Mouse (Mus musculus) erythroblast, embryonic 14.5 days (primary cell): ENCODE data around the gene Intu. TPM values are rescaled to one million over a fixed set of nuclear protein-coding genes. Genes with fewer than 3 reads are reported as not detected.

Experiments used
- H3K27me3 ChIP-seq: 2 replicates; pipeline ENCODE4 v1.6.1; 2012; ENCODE audit warnings: inconsistent platforms; ENCODE audit not compliant: control insufficient read depth
- H3K36me3 ChIP-seq: 2 replicates; pipeline ENCODE4 v1.6.1; 2012; ENCODE audit warnings: mild to moderate bottlenecking, inconsistent platforms; ENCODE audit not compliant: control insufficient read depth
- H3K4me1 ChIP-seq: 2 replicates; pipeline ENCODE4 v1.6.1; 2012; ENCODE audit warnings: inconsistent platforms; ENCODE audit not compliant: control insufficient read depth
- H3K4me3 ChIP-seq: replicated peaks from 2 replicates; pipeline ENCODE3; 2012; ENCODE audit warnings: moderate library complexity, mild to moderate bottlenecking, inconsistent platforms
- H3K9me3 ChIP-seq: 2 replicates; pipeline ENCODE4 v1.6.1; 2012; ENCODE audit warnings: low read length, inconsistent platforms, mixed read lengths; ENCODE audit not compliant: control insufficient read depth
- GATA1 ChIP-seq: IDR thresholded peaks from 2 replicates; pipeline ENCODE4 v1.6.1; 2012; ENCODE audit warnings: low read length, inconsistent platforms, mixed read lengths
- TAL1 ChIP-seq: IDR thresholded peaks from 3 replicates; pipeline ENCODE4 v1.6.1; 2012; ENCODE audit warnings: low read length, inconsistent platforms, mixed read lengths
- polyA plus RNA-seq: library from polyadenylated mRNA; stranded (reverse); fragments of >175 nt; gene quantifications from 2 replicates; pipeline ENCODE4 v1.2.3, GENCODE M21; 2012

Gene Intu
- polyA plus RNA-seq, 1 experiment, result 0.04 TPM

DNA sequence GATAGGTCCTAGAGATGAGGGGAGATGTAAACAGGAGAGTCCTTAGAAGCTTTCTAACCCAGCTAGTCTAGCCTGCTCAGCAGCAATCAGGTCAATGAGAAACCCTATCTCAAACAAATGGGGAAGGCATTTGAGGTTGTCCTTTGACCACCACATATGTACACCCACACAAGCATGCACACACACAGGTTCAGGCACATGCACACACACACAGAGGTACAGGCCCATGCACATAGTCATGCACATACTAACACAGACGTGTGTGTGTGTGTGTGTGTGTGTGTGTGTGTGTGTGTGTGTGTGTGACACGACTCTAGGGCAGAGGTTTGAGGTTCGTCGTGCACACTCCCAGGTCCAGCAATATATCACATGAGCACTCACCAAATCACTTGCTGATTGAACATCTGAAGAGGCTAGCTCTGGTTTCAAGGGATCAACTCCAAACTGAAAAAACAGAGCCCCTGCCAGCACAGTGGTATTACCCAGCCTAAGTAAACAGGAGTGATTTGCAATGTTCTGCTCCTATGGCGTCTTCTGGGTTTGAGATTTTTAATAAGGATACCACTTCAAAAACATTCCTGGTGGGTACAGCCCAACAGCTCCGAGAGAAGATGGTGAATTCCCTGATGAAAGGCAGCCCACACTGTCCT, 22.0 kb upstream of the Intu start:
- no peaks in the 10 kb centered on the region for H3K4me1 ChIP-seq
- no peak overlapping the region for H3K4me3 ChIP-seq
- no peaks in the 10 kb centered on the region for H3K36me3 ChIP-seq
- no peak for TF ChIP-seq TAL1
- no peak for TF ChIP-seq GATA1
- no peaks in the 10 kb centered on the region for H3K9me3 ChIP-seq
- no peaks in the 10 kb centered on the region for H3K27me3 ChIP-seq

DNA sequence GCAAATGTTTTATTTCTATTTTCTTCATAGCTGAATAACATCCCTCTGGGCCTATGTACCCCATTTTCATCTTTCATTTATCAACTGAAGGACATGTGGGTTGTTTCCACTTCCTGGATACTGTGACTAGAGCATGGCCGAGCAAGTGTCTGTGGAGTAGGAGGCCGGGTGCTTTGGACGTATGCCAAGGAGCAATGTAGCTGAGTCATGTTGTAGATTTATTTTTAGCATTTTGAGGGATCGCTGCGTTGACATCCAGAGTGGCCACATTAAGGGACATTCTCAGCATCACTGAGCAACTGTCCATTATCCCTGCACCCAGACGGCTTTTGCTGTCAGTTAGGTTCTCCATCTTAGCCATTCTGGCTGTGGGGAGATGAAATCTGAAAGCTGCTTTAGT, 20.5 kb upstream of the Intu start:
- Histone ChIP-seq H3K4me3 (no peak overlapping the region), H3K9me3 (no peaks in the 10 kb centered on the region), H3K36me3 (no peaks in the 10 kb centered on the region), H3K4me1 (no peaks in the 10 kb centered on the region), H3K27me3 (no peaks in the 10 kb centered on the region)
- TF ChIP-seq TAL1, result no peak
- TF ChIP-seq GATA1, result no peak

- Histone ChIP-seq H3K4me3 (no peak overlapping the region), H3K9me3 (no peaks in the 10 kb centered on the region), H3K27me3 (no peaks in the 10 kb centered on the region), H3K36me3 (no peaks in the 10 kb centered on the region), H3K4me1 (no peaks in the 10 kb centered on the region)
- TF ChIP-seq TAL1 (no peak), GATA1 (no peak)
These were observed 17.9 kb upstream of the Intu start for GRCm38 (mm10) chr3:40512936-40513829.

GRCm38 (mm10) chr3:40518240-40518639, 12.8 kb upstream of the Intu start:
- Histone ChIP-seq H3K4me3 (no peak overlapping the region), H3K4me1 (no peaks in the 10 kb centered on the region), H3K27me3 (no peaks in the 10 kb centered on the region), H3K9me3 (no peaks in the 10 kb centered on the region), H3K36me3 (no peaks in the 10 kb centered on the region)
- no peak for TF ChIP-seq TAL1
- TF ChIP-seq GATA1, result no peak

- H3K27me3 ChIP-seq, result no peaks in the 10 kb centered on the region
- H3K9me3 ChIP-seq, result no peaks in the 10 kb centered on the region
- no peaks in the 10 kb centered on the region for H3K4me1 ChIP-seq
- H3K36me3 ChIP-seq, result no peaks in the 10 kb centered on the region
- no peak for TF ChIP-seq TAL1
- no peak for TF ChIP-seq GATA1
- no peak overlapping the region for H3K4me3 ChIP-seq
These were observed 11.5 kb upstream of the Intu start for GRCm38 (mm10) chr3:40519555-40519954.

DNA sequence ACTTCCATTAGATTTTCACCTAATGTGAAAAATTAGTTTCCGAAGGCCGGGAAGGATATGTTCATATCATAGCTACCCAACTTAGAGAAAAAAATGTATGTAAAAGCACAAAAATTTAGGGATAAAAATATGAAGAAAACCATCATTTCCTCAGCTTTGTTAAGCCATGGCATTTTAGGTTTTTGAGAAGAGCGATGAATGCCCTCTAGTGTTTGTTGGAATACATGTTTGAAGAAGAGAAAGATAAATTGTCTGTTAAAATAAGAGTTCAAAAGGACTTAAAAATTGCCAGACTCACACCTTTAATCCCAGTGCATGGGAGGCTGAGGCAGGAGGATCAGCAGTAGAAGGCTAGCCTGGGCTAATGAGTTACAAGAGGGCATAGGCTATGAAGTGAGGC, 10.5 kb upstream of the Intu start:
- H3K27me3 ChIP-seq, result no peaks in the 10 kb centered on the region
- TF ChIP-seq TAL1 (no peak), GATA1 (no peak)
- H3K4me1 ChIP-seq, result no peaks in the 10 kb centered on the region
- no peaks in the 10 kb centered on the region for H3K36me3 ChIP-seq
- H3K9me3 ChIP-seq, result no peaks in the 10 kb centered on the region
- no peak overlapping the region for H3K4me3 ChIP-seq

- H3K4me3 ChIP-seq, result no peak overlapping the region
These were observed 8.6 kb upstream of the Intu start for GRCm38 (mm10) chr3:40522446-40522845.

DNA sequence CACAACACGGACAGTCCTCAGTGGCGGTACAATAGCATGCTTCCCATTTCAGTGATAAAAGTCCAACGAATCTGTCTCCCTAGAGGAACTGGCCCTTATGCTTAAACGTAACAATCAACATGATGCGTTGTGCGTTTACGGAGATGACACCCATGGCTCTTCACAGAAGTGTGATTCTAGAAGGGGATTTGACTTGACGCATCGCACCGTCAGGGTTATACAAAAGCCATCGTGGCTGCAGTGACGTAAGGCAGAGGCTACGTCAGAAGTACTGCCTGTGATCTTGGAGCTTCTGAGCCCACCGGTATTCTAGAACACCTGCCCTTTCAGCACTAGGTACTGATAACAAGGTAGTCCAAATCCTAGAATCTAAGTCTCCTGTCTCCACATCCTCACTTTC, 8.2 kb upstream of the Intu start:
- Histone ChIP-seq H3K27me3 (no peaks in the 10 kb centered on the region), H3K9me3 (no peaks in the 10 kb centered on the region), H3K36me3 (no peaks in the 10 kb centered on the region), H3K4me3 (no peak overlapping the region), H3K4me1 (no peaks in the 10 kb centered on the region; the same call in 1 of the 2 replicates)
- TF ChIP-seq GATA1 (no peak), TAL1 (no peak)

More at GRCm38 (mm10) chr3:40522446-40522845, 8.6 kb upstream of the Intu start:
- TF ChIP-seq GATA1, result no peak
- no peak for TF ChIP-seq TAL1
- Histone ChIP-seq H3K4me1 (no peaks in the 10 kb centered on the region; the same call in 1 of the 2 replicates), H3K27me3 (no peaks in the 10 kb centered on the region), H3K9me3 (no peaks in the 10 kb centered on the region), H3K36me3 (no peaks in the 10 kb centered on the region)

- H3K27me3 ChIP-seq, result no peaks in the 10 kb centered on the region
- TF ChIP-seq GATA1 (no peak), TAL1 (no peak)
- H3K36me3 ChIP-seq, result no peaks in the 10 kb centered on the region
- H3K9me3 ChIP-seq, result no peaks in the 10 kb centered on the region
- H3K4me3 ChIP-seq, result no peak overlapping the region
- H3K4me1 ChIP-seq, result peaks cover 2% of the 10 kb centered on the region
These were observed 7.7 kb upstream of the Intu start for GRCm38 (mm10) chr3:40523371-40523783.
